Mouse (Mus musculus) spleen, embryonic (tissue): ENCODE measurements around the gene Gabbr2.
"Not testable (repeated sequence)": the region's sequence is repeated elsewhere in the genome, so short reads cannot be mapped to it uniquely, and the experiment has no call there.

ENCODE experiments used
- CTCF ChIA-PET: fragments of 350-600 bp; sonication (Branson Sonifier 250); formaldehyde crosslinking; loops from one replicate; lab custom pipeline; 2022; lab: Charles Lee

Gene Gabbr2

GRCm38 (mm10) chr4:46664123-46665009, 327.3 kb downstream of the Gabbr2 start:
- CTCF ChIA-PET: interaction anchor here (0.6 kb wide), 1 partner anchor 130 kb away, joined by 4 read pairs; no protein-coding TSS in a partner anchor

DNA sequence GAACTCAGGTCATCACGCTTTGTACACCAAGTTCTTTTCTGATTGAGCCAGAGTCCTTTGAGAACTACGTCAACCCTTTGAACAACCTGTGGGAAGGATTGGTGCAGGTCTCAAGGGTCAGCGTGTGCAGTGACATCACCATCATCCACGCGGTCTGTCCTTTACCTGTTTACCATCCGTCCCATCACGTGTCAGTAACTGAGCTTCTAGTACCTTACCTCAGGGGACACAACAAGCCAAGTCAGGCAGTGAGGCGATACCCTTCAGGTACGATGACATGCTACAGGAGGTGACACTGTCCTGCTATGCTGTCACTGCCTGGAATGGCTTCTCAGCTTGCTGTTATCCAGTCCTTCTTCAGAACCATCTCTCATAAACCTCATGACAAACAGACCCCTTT, 330.2 kb downstream of the Gabbr2 start:
- CTCF ChIA-PET: no interaction called here

DNA sequence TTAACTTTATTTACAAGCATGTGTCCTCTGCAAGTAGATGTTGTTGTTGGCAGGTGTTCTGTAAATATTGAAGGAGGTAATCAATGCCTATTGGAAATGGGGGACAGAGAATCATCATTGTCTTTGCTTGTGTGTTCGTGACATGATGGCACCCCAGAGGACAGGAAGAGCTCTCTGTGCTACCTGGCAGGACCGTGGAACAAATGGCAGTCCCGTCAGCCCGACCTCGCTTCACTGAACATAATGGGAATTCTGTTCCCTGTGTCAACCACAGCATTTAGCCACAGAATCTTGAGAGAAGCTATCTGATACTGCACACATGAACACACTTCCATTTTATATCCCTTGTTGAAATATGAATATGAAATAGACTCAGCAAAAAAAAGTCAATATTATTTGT, 332.7 kb downstream of the Gabbr2 start:
- CTCF ChIA-PET: no interaction called here

- CTCF ChIA-PET: interaction anchor here (0.6 to 1.6 kb wide), 7 partner anchors 10 to 326 kb away, joined by 3 to 6 read pairs (median 3); partner anchors contain the start of gene Coro2a
Observed at GRCm38 (mm10) chr4:46657116-46657515, 334.6 kb downstream of the Gabbr2 start.

GRCm38 (mm10) chr4:46655956-46656355, 335.7 kb downstream of the Gabbr2 start:
- CTCF ChIA-PET: interaction anchor here (0.5 to 0.8 kb wide), 3 partner anchors 45 to 327 kb away, joined by 3 to 7 read pairs (median 3); no protein-coding TSS in a partner anchor

GRCm38 (mm10) chr4:46655298-46655697, 336.4 kb downstream of the Gabbr2 start:
- CTCF ChIA-PET: interaction anchor here (0.7 to 0.8 kb wide), 2 partner anchors 44 to 276 kb away, joined by 3 read pairs; no protein-coding TSS in a partner anchor

DNA sequence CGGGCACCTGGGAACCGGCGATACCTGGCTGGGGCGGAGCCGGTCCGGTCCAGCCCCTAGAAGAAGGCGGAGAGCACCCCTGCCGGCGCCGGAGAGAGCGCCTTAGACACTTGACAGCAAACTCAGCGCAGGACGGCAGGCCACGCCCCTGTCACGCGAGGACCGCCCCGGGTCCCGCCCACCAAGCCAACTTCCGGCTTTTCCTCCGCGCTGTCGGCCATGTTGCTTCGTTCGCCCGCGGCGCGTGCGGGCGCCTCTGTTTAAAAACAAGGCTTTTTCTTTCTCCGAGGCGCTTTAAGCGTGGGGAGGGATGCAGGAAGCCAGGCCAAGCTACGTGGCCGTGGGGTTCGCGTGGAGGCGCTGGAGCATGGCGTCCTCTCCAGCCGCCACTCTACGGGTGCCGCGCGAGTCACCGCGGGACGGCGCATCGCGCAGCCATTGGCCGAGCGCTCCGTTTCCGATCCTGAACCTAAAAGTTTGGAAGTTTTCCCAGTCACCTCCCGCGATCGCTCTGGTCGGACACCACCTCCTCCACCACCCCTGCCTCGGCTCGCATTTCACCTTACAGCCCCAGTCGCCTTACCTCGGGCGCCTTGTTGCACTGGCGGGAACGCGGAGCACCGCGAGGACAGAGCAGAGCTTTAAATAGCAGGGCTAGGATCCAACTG, 341.5 kb downstream of the Gabbr2 start, which contains the start of gene Tbc1d2:
Gene Tbc1d2, minus strand, starts transcription at position 124 of the 668 bp plus-strand sequence.
- CTCF ChIA-PET: interaction anchor here (0.6 kb wide), 1 partner anchor 1201 kb away, joined by 16 read pairs; no protein-coding TSS in a partner anchor

- CTCF ChIA-PET: interaction anchor here (0.6 kb wide), 1 partner anchor 402 kb away, joined by 3 read pairs; no protein-coding TSS in a partner anchor
Observed at GRCm38 (mm10) chr4:46649161-46649560, 342.5 kb downstream of the Gabbr2 start.

GRCm38 (mm10) chr4:46643676-46644112, 348.0 kb downstream of the Gabbr2 start:
- CTCF ChIA-PET: no interaction called here

DNA sequence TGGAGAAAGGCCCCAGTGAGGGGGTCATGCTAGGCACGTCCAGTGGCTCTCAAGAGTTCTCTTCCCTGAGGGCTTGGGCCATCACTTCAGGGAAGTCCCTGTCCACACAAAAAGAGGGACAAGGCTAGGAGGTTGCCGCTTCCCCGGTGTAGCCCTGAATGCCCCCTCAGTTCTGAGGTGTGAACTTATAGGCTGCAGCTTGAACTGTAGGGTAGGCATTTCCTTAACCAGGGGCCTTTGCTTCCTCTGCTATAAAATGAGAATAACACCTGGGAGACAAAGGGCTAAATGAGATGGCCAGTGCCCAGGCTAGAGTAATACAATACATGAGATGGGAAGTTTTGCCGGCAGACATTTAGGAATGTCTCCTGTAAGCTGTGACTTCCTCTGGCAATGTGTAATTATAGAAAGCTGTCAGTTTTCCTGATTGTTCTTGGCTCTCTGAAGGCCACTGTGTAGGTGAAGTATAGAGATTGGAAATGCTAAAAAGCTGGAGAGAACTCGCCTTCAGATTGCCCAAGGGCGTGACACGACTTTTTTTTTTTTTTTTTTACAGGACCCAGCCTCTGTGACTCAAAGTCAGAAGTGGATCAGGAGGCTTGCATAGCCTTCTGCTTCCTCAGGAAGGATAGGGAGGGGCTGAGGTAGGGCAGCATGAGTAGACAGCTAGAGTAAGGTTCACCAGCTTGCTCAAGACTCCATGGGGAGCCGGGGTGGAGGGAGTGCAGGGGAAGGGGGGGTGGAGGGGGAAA, 348.6 kb downstream of the Gabbr2 start:
- CTCF ChIA-PET: no interaction called here

DNA sequence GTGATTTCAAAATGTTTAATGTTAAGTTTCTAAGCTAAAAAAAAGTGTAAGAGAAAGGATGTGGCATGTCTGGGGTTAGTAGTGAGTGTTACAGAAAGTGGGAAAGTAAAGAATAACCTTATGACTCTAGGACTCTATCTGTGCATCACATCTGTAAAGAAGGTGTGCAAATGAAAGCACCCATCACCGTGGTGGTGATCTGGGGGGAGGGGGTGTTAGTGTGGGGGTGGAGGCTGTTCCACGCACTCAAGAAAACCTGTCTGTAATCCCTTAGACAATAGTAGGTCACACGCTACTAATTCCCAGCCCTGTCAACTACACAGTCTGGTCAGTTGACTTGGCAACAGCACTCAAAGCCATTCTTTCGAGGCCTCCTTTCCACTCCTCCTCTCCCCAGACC, 350.4 kb downstream of the Gabbr2 start:
- CTCF ChIA-PET: no interaction called here

DNA sequence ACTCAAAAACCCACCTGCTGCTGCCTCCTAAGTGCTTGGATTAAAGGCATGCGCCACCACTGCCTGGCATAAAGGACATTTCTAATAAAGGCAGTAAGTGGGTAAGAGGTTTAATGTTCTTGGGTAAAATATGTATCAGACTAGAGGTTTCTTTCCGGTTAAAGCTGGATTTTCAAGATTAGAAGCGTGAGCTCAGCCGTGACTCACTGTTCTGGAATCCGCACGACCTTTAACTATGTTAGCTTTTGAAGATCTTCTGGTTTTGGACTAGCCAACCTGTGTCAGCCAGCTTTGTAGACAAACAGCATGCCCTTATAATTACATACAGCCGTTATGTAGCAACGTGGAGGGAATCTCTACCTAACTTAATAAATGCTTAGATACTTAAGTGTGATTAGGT, 351.8 kb downstream of the Gabbr2 start:
- CTCF ChIA-PET: no interaction called here

- CTCF ChIA-PET: not testable (repeated sequence)
Observed at GRCm38 (mm10) chr4:46637250-46637649, 354.4 kb downstream of the Gabbr2 start.

GRCm38 (mm10) chr4:46635702-46636430, 355.8 kb downstream of the Gabbr2 start:
- CTCF ChIA-PET: no interaction called here

DNA sequence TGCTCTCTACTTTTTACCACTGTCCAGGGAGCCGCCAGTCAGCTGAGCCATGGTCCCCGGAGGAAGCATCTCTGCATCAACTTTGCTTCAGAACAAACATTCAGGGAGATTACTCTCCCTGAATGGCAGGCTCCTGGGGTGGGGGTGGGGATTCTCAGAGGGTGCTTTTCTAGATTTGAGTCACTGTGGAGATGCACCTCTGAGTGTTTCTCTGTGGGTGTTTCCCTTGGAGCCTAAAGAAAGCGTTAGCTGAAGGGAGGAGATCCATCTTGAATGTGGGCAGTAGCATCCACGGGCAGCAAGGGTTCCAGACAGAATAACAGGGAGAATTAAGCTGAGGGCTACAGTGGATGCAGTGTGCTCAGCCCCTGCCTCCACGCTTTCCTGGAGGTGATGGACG, 356.8 kb downstream of the Gabbr2 start:
- CTCF ChIA-PET: no interaction called here

DNA sequence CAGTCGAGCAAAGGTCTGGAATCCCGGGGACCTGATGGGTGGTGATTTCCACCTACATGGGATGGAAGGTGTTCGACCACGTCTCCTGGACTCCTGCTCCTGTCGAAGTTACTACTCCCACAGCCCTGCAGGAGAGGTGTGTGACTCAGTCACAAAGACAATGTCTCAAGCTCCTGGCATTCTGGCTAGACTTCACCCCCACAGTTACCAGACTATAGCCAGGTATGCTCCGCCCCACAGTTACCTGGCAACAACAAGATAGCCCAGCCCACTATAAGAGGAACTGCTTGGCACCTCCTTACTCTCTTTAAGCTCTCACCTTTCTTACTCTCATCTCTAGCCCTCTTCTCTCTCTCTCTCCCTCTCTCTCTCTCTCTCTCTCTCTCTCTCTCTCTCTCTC, 358.1 kb downstream of the Gabbr2 start:
- CTCF ChIA-PET: interaction anchor here (0.6 to 0.7 kb wide), 2 partner anchors 22 to 186 kb away, joined by 3 to 6 read pairs; no protein-coding TSS in a partner anchor

DNA sequence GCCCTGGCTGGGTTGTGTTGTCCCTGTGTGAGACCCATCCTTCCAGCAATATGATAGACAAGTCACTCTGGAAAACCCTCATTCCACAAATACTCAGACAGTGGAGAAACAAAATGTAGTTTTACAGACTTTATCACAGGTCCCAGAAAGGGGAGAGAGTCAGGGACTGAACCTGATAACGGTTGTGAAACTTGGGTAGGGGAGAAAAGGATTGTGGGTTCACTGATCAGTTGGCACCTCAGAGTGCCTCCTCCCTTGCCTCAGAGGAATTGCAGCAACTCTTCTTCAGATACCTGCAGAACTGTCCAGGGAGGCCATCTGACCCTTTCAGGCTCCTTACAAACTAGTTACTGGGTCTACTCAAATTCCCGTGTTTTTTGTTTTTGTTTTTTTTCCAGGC, 359.2 kb downstream of the Gabbr2 start:
- CTCF ChIA-PET: no interaction called here

DNA sequence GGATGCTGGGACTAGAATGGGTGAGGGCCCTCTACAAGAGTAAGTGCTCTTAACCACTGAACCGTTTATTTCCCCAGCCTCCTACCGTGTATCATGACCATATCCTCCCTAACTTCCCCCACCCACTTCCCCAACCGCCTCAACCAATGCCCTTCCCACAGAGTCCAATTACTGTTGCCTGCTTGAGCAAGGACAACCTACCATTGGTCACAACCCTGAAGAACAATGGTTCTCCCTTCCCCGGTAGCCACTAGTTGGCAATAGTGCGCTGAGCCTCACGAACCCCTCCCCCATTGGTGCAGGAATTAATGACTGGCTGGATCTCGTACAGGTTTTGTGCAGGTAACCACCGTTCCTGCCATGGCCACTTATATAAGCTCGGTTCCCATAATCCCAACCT, 361.3 kb downstream of the Gabbr2 start:
- CTCF ChIA-PET: no interaction called here

GRCm38 (mm10) chr4:46628873-46629272, 362.8 kb downstream of the Gabbr2 start:
- CTCF ChIA-PET: no interaction called here

DNA sequence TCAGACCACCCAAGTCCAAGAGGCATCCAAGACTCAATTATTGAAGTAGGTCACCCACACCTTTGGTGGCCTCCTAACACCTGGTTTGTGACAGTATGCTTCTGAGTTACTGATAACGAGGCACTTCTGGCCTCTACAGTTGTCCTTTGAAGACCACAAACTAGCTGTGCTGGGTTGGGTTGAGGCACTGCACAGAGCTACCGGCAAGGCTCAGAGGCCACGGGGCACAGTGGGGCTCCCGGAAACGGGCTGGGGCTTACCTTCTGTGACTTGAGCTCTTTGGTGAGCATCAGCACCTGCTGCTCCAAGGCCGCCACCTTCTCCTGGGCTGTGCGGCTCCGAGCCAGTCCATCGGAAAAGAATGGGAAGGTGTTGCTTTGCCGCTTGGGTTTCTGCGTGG, 363.6 kb downstream of the Gabbr2 start:
- CTCF ChIA-PET: no interaction called here

GRCm38 (mm10) chr4:46625101-46625500, 366.6 kb downstream of the Gabbr2 start:
- CTCF ChIA-PET: no interaction called here
